Mouse (Mus musculus): Measurements from ENCODE around the gene Entr1.

DNA sequence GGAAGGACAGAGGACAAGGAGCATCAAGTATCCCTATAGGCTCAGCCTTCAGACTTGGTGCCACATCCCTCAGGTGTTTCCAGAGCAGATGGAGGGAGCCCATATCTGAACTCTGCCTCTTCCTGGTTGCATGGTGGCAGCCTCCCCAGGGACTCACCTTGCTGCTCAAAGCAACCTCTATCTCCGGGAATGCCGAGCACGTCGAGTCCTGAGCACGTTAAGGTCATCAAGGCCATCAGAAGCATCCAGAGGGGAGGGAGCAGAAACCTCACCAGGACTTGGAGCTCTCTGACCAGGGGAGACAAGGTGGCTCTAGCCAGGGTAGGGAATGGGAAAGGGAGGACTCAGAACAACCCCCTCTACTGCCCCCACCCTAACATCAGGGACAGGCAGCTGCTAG is 25.6 kb downstream of the Entr1 start:
- TF ChIP-seq GATA1 (IDR thresholded peaks at IDR 0.05; ENCODE audit: low read length) (no peak), TAL1 (IDR thresholded peaks at IDR 0.05; ENCODE audit: low read length) (no peak)

Measured in erythroblast, embryonic 14.5 days (primary cell).